Mouse (Mus musculus) spleen, adult 18-20 months (tissue): ENCODE measurements around the gene Mrto4.
A peak's percentile ranks its signal among the peaks of the same experiment; 100 is the strongest.
"Not testable (repeated sequence)": the region's sequence is repeated elsewhere in the genome, so short reads cannot be mapped to it uniquely, and the experiment has no call there.

ENCODE experiments used
- DNase-seq, 2 experiments: peaks; one replicate each; pipeline ENCODE4 v3.0.0; 2022; ENCODE audit warnings: mixed read lengths in 2 of 2

Mrto4 gene

GRCm38 (mm10) chr4:139351931-139352711 is at the start of gene Mrto4, which contains the start of the genes Emc1 and Ubr4:
Gene Mrto4, minus strand, starts transcription at chr4:139352576.
Gene Emc1, plus strand, starts transcription at chr4:139352587.
Gene Ubr4, plus strand, starts transcription at chr4:139352609.
- peak; percentile 69 to 84 for DNase-seq

DNA sequence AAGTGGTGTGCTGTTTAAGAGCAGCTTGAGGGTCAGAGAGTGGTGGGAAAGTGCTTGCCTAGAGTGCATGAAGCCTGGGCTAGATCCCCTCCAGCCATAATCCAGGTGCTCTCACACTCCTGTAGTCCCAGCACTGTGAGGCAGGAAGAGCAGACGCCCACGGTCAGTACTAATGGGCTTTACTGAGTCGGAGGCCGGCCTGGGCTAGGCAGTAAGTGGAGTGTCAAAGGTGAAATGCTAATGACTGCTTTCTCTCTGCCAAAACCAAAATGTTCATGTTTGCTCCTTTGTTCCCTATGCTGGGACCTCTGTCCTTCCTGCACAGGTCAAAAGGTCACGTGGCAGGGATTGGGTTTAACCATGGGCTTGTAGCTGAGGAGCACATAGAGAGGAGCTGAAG is 48.1 kb upstream of the Mrto4 start:
- no peak for DNase-seq

DNA sequence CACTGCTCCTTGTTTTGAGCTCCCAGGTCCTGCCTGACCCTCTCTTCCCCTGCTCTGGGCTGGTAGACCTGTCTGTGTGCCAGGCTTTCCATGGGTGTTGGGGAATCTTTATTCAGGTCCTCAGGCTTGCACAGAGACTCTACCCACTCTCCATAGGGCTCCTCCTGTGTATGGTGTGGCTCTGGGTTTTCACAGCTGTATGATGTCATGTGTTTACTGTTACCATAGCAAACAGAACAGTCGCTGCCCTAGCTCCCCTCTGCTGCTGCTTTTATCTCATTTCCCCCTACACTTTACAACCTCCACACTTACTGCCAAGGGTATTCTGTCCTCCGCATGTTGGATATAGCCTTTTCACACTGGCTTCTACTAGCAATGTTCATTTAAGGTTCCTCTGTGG is 43.1 kb upstream of the Mrto4 start:
- no peak for DNase-seq

DNA sequence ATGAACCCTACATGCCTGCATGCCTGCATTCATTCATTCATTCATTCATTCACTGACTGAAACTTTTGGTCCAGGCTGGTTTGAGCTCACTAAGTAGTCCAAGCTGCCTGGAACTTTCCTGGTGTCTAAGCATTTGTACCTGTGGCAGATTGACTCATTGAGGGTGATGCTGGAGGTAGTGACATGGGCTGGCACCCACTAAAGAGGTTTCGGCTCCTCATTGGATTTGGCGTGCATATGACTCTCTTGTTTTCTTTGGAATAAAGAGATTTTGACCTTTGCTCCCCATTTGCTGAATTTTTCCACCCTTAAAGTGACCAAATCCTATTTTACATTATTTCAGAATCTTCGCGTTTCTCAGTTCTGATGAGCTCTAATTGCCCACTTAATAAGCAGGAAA is 37.2 kb upstream of the Mrto4 start:
- no peak for DNase-seq

DNA sequence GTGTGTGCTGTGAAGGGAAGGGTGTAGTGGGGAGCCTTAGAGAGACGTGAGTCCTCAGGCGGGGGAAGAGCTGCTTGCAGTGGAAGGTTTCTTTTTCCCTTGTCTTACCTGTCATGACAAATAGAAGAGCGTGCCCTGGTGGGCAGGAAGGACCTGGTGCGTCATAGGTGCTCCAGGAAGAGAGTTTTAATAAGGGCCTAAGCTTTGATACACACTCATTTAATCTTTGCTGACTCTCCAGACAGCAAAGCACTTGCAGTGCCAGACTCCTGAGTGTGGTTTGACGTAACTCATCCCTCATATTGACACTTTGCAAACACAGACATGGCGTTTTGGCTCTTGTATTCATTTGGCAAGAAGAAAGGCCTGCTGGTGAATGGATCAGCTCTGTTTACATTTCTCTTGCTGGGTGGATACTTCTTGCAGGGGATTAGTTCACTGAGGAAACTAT is 34.5 kb upstream of the Mrto4 start:
- DNase-seq, result no peak

DNA sequence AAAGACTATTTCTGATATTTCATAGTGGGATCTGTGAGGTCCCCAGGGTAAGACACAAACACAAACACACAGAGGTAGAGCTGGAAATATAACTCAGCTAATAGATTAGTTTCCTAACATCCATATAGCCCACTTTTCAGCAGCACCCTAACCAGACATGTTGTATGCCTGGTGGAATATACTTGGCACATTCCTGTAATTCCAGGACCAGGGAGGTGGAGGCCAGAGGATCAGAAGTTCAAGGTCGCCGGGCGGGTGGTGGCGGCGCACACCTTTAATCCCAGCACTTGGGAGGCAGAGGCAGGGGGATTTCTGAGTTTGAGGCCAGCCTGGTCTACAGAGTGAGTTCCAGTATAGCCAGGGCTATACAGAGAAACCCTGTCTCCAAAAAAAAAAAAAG is 33.5 kb upstream of the Mrto4 start:
- DNase-seq, result not testable (repeated sequence)

GRCm38 (mm10) chr4:139382231-139382630 is 29.9 kb upstream of the Mrto4 start:
- no peak for DNase-seq

GRCm38 (mm10) chr4:139381452-139381845 is 29.1 kb upstream of the Mrto4 start:
- no peak for DNase-seq

- DNase-seq, result no peak
These were observed 28.5 kb upstream of the Mrto4 start for GRCm38 (mm10) chr4:139380775-139381451.

DNA sequence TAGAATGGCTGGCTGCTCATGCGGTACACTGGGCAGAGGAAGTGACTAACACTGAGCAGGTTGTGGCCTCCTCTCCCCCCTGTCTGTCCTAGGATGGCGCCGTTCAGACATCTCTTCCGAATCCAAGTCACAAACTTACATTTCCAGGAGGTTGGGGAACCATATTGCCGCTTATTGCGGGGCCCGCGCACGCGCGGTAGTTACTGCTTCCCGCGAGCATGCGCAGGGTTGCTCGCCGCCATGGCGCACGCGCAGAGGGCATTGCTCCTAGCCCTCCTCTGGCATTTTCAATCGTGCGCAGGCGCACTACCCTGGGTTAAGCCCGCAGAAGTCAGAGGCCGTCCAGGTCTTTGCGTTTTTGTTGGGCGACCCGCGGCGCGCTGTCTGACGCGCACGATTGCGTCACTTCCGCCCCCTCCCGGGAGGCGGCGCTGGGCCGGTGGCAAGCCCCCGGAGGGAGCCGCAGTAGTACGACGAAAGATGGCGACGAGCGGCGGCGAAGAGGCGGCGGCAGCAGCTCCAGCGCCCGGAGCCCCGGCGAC is 27.9 kb upstream of the Mrto4 start:
- peak; percentile 99 to 100 for DNase-seq

GRCm38 (mm10) chr4:139379719-139380118 is 27.3 kb upstream of the Mrto4 start:
- DNase-seq, result no peak

DNA sequence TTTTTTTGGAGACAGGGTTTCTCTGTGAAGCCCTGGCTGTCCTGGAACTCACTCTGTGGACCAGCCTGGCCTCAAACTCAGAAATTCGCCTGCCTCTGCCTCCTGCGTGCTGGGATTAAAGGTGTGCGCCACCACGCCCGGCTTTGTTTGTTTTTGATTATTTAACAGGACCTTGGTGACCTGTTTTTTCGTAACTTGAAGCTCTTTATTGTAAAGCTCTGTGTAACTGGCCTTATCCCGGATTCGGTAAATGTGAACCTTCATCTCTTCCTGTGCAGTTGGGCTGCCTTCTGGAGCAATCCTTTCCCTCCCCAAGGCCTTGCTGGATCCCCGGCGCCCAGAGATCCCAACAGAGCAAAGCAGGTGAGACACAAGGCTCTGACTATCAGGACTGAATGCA is 21.2 kb upstream of the Mrto4 start:
- DNase-seq, result no peak

- no peak for DNase-seq
These were observed 20.8 kb upstream of the Mrto4 start for GRCm38 (mm10) chr4:139373130-139373529.

DNA sequence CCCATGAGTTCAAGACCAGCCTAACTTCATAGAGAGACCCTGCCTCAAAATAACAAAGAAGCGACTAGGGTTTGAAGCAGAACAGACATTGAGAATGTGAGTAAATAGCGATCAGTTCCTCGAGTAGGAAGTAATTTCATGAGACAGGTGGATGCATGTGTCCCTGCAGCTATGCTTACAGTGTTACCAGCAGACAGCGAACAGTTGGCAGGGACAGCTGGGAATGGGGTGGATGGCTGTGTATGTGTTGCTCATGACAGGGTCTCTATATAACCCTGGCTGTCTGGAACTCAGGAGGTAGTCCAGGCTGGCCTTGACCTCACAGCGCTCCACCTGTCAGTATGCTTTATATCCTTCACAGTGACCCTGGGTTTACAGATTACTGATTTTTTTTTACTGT is 15.7 kb upstream of the Mrto4 start:
- no peak for DNase-seq

DNA sequence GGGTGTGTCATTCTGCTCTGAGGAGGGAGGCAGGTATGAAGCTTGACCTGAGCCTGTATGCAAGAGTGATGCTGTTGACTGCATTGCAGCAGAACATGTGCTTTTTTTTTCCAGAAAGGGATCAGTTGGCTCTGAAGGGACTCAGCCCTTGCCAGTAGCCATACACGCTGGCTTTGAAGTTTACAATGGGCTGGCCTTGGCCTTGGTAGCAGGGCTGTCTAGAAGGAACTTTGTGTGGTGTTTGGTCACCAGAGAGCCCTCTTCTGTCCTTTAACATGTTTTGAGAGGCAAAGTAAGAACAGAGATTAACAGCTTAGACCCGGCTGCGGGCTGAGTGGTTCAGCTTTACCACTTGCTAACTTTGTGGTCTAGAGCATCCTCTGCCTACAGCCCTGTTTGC is 15.0 kb upstream of the Mrto4 start:
- DNase-seq, result no peak

DNA sequence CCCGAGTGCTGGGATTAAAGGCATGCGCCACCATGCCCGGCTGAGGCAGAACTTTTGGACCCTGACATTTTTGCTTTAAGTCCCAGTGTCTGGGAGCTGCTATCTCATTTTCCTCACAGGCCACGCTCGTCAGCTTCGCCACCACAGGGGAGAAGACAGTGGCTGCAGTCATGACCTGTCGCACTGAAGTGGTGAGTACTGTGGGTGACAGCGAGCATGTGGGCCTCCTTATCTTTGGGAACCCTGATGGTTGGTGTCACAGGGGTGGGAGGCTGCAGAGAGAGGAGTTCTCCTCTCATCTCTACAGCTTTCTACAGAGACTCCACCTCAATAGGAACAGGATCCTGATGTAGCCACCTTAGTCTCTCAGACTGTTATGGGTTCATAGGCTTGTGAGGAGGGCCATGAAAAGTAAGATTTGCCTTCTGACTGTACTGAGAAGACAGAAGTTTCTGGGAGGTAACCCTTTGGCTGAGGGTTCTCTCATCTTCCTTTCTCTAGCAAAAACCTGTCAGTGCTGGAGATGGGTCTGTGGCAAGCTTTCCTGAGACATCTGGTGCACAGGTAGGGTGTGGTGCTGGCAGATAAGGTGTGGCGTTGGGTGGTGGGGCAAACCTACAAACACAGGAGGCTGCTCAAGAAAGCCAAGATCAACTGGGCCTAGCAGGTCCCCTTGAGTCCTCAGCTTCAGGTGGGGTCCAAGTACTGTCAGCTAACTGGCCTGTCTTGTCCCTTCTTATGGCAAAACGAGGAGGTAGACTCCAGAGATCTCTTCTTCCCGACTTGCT is 8.6 kb upstream of the Mrto4 start:
- DNase-seq, result no peak

DNA sequence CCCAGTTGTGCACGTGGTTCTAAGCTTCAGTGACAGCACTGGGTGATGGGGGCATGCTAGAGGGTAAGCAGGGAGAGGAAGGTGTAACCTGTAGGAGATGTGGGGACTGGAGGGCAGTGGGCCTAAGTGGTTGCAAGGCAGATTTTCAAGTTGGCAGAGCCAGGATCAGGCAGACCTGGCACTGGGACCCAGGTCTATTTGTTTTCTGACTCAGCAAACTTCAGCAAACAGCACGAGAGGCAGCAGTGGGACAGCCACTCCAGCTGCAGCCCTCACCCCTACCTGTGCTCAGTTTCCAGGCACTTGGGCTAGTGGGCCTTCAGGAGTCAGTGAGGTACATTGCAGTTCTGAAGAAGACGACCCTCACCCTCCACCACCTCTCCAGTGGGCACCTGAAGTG is 4.8 kb upstream of the Mrto4 start:
- no peak for DNase-seq

GRCm38 (mm10) chr4:139352832-139353231 is 456 bp upstream of the Mrto4 start:
- DNase-seq, result no peak

GRCm38 (mm10) chr4:139345416-139346019 is 6.9 kb downstream of the Mrto4 start:
- no peak for DNase-seq

GRCm38 (mm10) chr4:139343718-139344117 is 8.7 kb downstream of the Mrto4 start:
- DNase-seq, result no peak

DNA sequence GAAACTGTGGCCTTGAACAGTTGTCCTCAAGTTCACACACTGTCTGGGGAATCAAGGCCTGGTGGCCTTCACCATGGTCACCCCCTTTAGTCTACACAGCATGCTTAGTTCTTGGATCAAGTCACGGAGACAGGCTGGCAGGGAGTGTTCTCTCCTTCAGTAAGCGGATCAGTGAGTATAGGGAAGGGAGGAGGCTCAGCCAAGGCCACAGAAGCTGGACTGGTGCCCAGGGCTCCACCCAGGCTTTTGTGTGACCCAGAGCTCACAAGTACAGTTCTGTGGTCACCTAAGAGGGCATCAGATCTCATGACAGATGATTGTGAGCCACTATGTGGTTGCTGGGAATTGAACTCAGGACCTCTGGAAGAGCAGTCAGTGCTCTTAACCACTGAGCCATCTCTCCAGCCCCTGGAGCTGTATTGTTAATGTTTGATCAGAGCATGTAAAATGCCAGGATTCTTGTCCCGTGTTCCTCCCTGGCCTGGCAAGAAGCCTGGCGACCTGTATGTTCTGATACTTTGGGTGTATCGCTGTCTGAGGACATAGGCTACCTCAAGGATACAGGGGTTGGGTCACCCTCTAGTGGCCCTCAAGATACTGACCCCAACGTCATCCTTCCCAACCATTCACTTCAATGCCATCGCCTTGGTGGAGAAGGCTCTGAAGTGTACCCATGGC is 10.7 kb downstream of the Mrto4 start:
- DNase-seq, result no peak

DNA sequence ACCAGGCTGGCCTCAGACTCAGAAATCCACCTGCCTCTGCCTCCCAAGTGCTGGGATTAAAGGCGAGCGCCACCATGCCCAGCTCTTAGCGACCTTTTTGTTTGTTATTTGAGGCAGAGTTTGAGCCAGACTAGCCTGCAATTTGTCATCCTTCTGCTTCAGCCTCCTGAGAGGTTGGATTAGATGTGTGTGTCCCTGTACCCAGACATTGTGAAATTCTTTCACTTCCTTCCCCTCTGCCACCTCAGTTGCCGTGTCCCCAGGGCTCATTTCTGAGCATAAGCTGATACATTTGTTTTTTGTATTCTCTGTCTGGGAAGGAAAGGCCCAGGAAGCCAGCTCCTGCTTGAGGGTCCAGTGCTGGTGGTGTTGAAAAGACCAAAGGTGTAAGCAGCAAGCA is 11.5 kb downstream of the Mrto4 start:
- no peak for DNase-seq
